ENCODE assay signal across 18 mouse cellular contexts in genomic region chr4:59223055-59223615, GRCm38 (mm10). TPM values are rescaled to one million over a fixed set of nuclear protein-coding genes. Genes with fewer than 3 reads are reported as not detected.
DNase-seq lines count a peak whose midpoint lies in the region; ATAC-seq and TF ChIP-seq lines count a peak whose summit lies in the region.
"Had no signal": no experiment of that assay in that cellular context is flagged by ENCODE, and none has a peak within 500 bp of the region (broad histone marks: within the 10 kb centered on the region; RNA-seq: fewer than 3 reads in every experiment).

No protein-coding gene starts in this region.

- intact Hi-C loops in gastrocnemius, adult 2 months (cut with DNase I), result no loop called here

- H3K9me3 ChIP-seq in intestine, postnatal 0 days (ENCODE audit: control insufficient read depth), result no peaks in the 10 kb centered on the region
- H3K9me3 ChIP-seq in stomach, postnatal 0 days (ENCODE audit: control insufficient read depth, low read length), result no peaks in the 10 kb centered on the region
- no peaks in the 10 kb centered on the region for H3K9me3 ChIP-seq in midbrain, embryonic 10.5 days (replicated peaks)
- H3K9me3 ChIP-seq: embryonic facial prominence, embryonic 12.5 days; limb, embryonic 15.5 days had no signal

- no peak overlapping the region for H3K4me3 ChIP-seq in gastrocnemius, adult 2 months
- no peak overlapping the region for H3K4me3 ChIP-seq in liver, adult 2 months (ENCODE audit: insufficient read depth, low read depth, low read length)
- no peak overlapping the region for H3K4me3 ChIP-seq in intestine, postnatal 0 days (ENCODE audit: low read depth, low read length)
- H3K4me3 ChIP-seq in stomach, postnatal 0 days (ENCODE audit: low read depth, low read length), result no peak overlapping the region
- no peak overlapping the region for H3K4me3 ChIP-seq in midbrain, embryonic 10.5 days
- H3K4me3 ChIP-seq: embryonic facial prominence, embryonic 12.5 days; limb, embryonic 15.5 days had no signal

- peaks cover 17% of the 10 kb centered on the region for H3K36me3 ChIP-seq in liver, adult 2 months (ENCODE audit: control insufficient read depth, insufficient read depth, low read length)
- peaks cover 11% of the 10 kb centered on the region for H3K36me3 ChIP-seq in intestine, postnatal 0 days (ENCODE audit: control insufficient read depth, insufficient read depth)
- peaks cover 3% of the 10 kb centered on the region; the same call in 1 of the 2 replicates for H3K36me3 ChIP-seq in stomach, postnatal 0 days (ENCODE audit: control insufficient read depth, insufficient read depth, low read length)
- peaks cover 48% of the 10 kb centered on the region for H3K36me3 ChIP-seq in midbrain, embryonic 10.5 days

- 16% methylated on average over 5 of the region's 5 CpGs for WGBS in liver, adult 2 months
- WGBS in intestine, postnatal 0 days, result 50% methylated on average over 5 of the region's 5 CpGs
- 72% methylated on average over 5 of the region's 5 CpGs for WGBS in stomach, postnatal 0 days
- 93% methylated on average over 5 of the region's 5 CpGs for WGBS in midbrain, embryonic 10.5 days

- peaks cover 10% of the 10 kb centered on the region; the same call in 1 of the 2 replicates for H3K4me1 ChIP-seq in liver, adult 2 months (ENCODE audit: control insufficient read depth, insufficient read depth, low read length)
- H3K4me1 ChIP-seq in intestine, postnatal 0 days (replicated peaks; ENCODE audit: control insufficient read depth, insufficient read depth, low read length), result no peaks in the 10 kb centered on the region
- no peaks in the 10 kb centered on the region for H3K4me1 ChIP-seq in stomach, postnatal 0 days (replicated peaks; ENCODE audit: control insufficient read depth, insufficient read depth)
- no peaks in the 10 kb centered on the region for H3K4me1 ChIP-seq in midbrain, embryonic 10.5 days
- H3K4me1 ChIP-seq: embryonic facial prominence, embryonic 12.5 days; limb, embryonic 15.5 days had no signal

- DNase-seq in gastrocnemius, adult 2 months, result peak; percentile 53
- DNase-seq in gastrocnemius, postnatal 4 days (ENCODE audit: low spot score in 2 of 2), result no peak
- DNase-seq in liver, adult 2 months (ENCODE audit: extremely low read depth, low read depth, low spot score), result peak; percentile 83
- no peak for DNase-seq in liver
- peak; percentile 49 for DNase-seq in stomach, postnatal 0 days (ENCODE audit: low spot score)
- DNase-seq in midbrain, embryonic 10.5 days (ENCODE audit: low spot score), result no peak
- no peak for DNase-seq in lung, postnatal 10 days
- DNase-seq: adrenal gland, postnatal 10 days; cerebellum, adult 18-20 months; kidney, adult 11 months; kidney, postnatal 14 days; right cerebral cortex, postnatal 14 days; thymus, postnatal 36 days had no signal

- peak overlapping the region; percentile 73 for H3K27ac ChIP-seq in gastrocnemius, adult 2 months
- H3K27ac ChIP-seq in liver, adult 2 months (replicated peaks; ENCODE audit: insufficient read depth, low read depth, low read length), result peak overlapping the region; percentile 70
- peak overlapping the region; percentile 69 for H3K27ac ChIP-seq in intestine, postnatal 0 days (ENCODE audit: low read depth, low read length)
- H3K27ac ChIP-seq in stomach, postnatal 0 days (replicated peaks), result peak overlapping the region; percentile 56; the same call in 1 of the 2 replicates
- H3K27ac ChIP-seq in midbrain, embryonic 10.5 days (replicated peaks), result no peak overlapping the region
- H3K27ac ChIP-seq: embryonic facial prominence, embryonic 12.5 days; hindbrain, embryonic 14.5 days; limb, embryonic 15.5 days had no signal

- no peak for TF ChIP-seq EP300 in stomach, postnatal 0 days (optimal IDR thresholded peaks at IDR 0.05)

- no peaks in the 10 kb centered on the region for H3K79me2 ChIP-seq in liver, adult 2 months (ENCODE audit: control insufficient read depth, insufficient read depth, low read length)

- TF ChIP-seq POLR2A in liver, adult 2 months (IDR thresholded peaks at IDR 0.05; ENCODE audit: extremely low read depth, insufficient read depth, low read length), result 0 out of 2 replicates have a peak, but pooled peaks have one; percentile 23

- TF ChIP-seq CTCF in gastrocnemius, adult 2 months (IDR thresholded peaks at IDR 0.05), result no peak
- TF ChIP-seq CTCF in liver, adult 2 months (IDR thresholded peaks at IDR 0.05; ENCODE audit: low read depth, low read length), result no peak
- TF ChIP-seq CTCF in intestine, postnatal 0 days (IDR thresholded peaks at IDR 0.05; ENCODE audit: low read depth), result no peak
- no peak for TF ChIP-seq CTCF in stomach, postnatal 0 days (IDR thresholded peaks at IDR 0.05; ENCODE audit: low read depth)

- H3K9ac ChIP-seq in liver, adult 2 months (ENCODE audit: low read depth, low read length), result no peak overlapping the region
- no peak overlapping the region for H3K9ac ChIP-seq in intestine, postnatal 0 days (ENCODE audit: low read depth, low read length)
- no peak overlapping the region for H3K9ac ChIP-seq in stomach, postnatal 0 days (ENCODE audit: low read length)
- H3K9ac ChIP-seq: embryonic facial prominence, embryonic 12.5 days; hindbrain, embryonic 14.5 days; limb, embryonic 15.5 days had no signal

- no peaks in the 10 kb centered on the region for H3K27me3 ChIP-seq in liver, adult 2 months (ENCODE audit: control insufficient read depth, insufficient read depth, low read length)
- no peaks in the 10 kb centered on the region for H3K27me3 ChIP-seq in intestine, postnatal 0 days (replicated peaks; ENCODE audit: control insufficient read depth, insufficient read depth, low read length)
- H3K27me3 ChIP-seq in stomach, postnatal 0 days (ENCODE audit: control insufficient read depth, insufficient read depth, low read length), result no peaks in the 10 kb centered on the region
- no peaks in the 10 kb centered on the region for H3K27me3 ChIP-seq in midbrain, embryonic 10.5 days (ENCODE audit: low read depth, poor library complexity, severe bottlenecking)
- H3K27me3 ChIP-seq: embryonic facial prominence, embryonic 12.5 days; limb, embryonic 15.5 days had no signal

- no peak overlapping the region for H3K4me2 ChIP-seq in intestine, postnatal 0 days (replicated peaks; ENCODE audit: low read depth)
- H3K4me2 ChIP-seq in stomach, postnatal 0 days (replicated peaks; ENCODE audit: low read depth), result no peak overlapping the region
- H3K4me2 ChIP-seq: embryonic facial prominence, embryonic 12.5 days; hindbrain, embryonic 14.5 days; limb, embryonic 15.5 days had no signal

- peak; percentile 88 for ATAC-seq in intestine, postnatal 0 days
- peak; percentile 87 for ATAC-seq in stomach, postnatal 0 days (ENCODE audit: low FRiP score, low TSS enrichment)
- ATAC-seq: forebrain, embryonic 16.5 days had no signal

RNA-seq across cellular contexts. Expression of gene Ugcg, which starts 34.1 kb away (rescaled TPM):
- total RNA-seq in gastrocnemius, adult 2 months (2021), result 1 to 10 TPM; 7.6 to 9.1 TPM
- 10 to 100 TPM; 28.0 to 29.0 TPM for total RNA-seq in gastrocnemius, postnatal 4 days (2021)
- total RNA-seq in liver, adult 2 months (2014; rRNA removed), result 17.1 and 23.0 TPM in 2 replicates
- 13.9 and 25.4 TPM in 2 replicates for polyA plus RNA-seq in liver, adult 2 months (2012; rRNA removed)
- polyA plus RNA-seq in intestine, postnatal 0 days (2015; fragmentation: Nextera tagmentation; extraction: Ambion mirVana), result 20.3 and 25.3 TPM in 2 replicates
- 18.9 and 19.0 TPM in 2 replicates for polyA plus RNA-seq in stomach, postnatal 0 days (2015; fragmentation: Nextera tagmentation; extraction: Ambion mirVana)
- 9.8 and 9.9 TPM in 2 replicates for polyA plus RNA-seq in midbrain, embryonic 10.5 days (2016; fragmentation: Nextera tagmentation; extraction: Ambion mirVana)

Comparison
In these comparisons a context has a peak if more than half of its experiments do, and no peak if none do; other contexts are left out.
1. DNase-seq: peak in gastrocnemius, adult 2 months (single experiment), liver, adult 2 months (single experiment) and stomach, postnatal 0 days (single experiment); none in gastrocnemius, postnatal 4 days (0 of 2), liver (single experiment), midbrain, embryonic 10.5 days (single experiment) and lung, postnatal 10 days (single experiment).